9 mouse cellular contexts compared by ENCODE assay signal in genomic region chr9:76237243-76237642, GRCm38 (mm10). TPM values are rescaled to one million over a fixed set of nuclear protein-coding genes. Genes with fewer than 3 reads are reported as not detected.
DNase-seq lines count a peak whose midpoint lies in the region; ATAC-seq and TF ChIP-seq lines count a peak whose summit lies in the region.
"Had no signal": no experiment of that assay in that cellular context is flagged by ENCODE, and none has a peak within 500 bp of the region (broad histone marks: within the 10 kb centered on the region; RNA-seq: fewer than 3 reads in every experiment).

No protein-coding gene starts in this region.

- intact Hi-C loops in heart, adult 2 months (cut with DNase I) = no loop called here
- intact Hi-C loops in left cerebral cortex, postnatal 4 days (cut with DNase I) = loop anchor here (5.0 kb wide), 1 partner anchor 475 kb away; no protein-coding TSS in a partner anchor

- WGBS in heart, adult 2 months = 30% methylated on average over 12 of the region's 12 CpGs
- 66% methylated on average over 12 of the region's 12 CpGs for WGBS in midbrain, embryonic 15.5 days
- 63% methylated on average over 12 of the region's 12 CpGs for WGBS in midbrain, embryonic 10.5 days
- 22% methylated on average over 12 of the region's 12 CpGs for WGBS in limb, embryonic 12.5 days
- 33% methylated on average over 12 of the region's 12 CpGs for WGBS in stomach, postnatal 0 days

- DNase-seq in heart, adult 11 months = peak; percentile 70
- no peak for DNase-seq in heart, adult 2 months
- no peak for DNase-seq in midbrain, embryonic 10.5 days (ENCODE audit: low spot score)
- no peak for DNase-seq in stomach, postnatal 0 days (ENCODE audit: low spot score)
- no peak for DNase-seq in ovary, postnatal 10 days (ENCODE audit: low spot score)
- no peak for DNase-seq in left cerebral cortex, postnatal 4 days

- H3K9ac ChIP-seq in heart, adult 2 months (ENCODE audit: low read depth, low read length) = no peak overlapping the region
- no peak overlapping the region for H3K9ac ChIP-seq in midbrain, embryonic 15.5 days
- no peak overlapping the region for H3K9ac ChIP-seq in limb, embryonic 12.5 days (replicated peaks)
- H3K9ac ChIP-seq in stomach, postnatal 0 days (ENCODE audit: low read length) = no peak overlapping the region
- H3K9ac ChIP-seq: hindbrain, embryonic 12.5 days had no signal

- no peak for TF ChIP-seq POLR2A in heart, adult 2 months (IDR thresholded peaks at IDR 0.05; ENCODE audit: insufficient read depth, low read depth, low read length)

- H3K4me3 ChIP-seq in heart, adult 2 months = no peak overlapping the region
- no peak overlapping the region for H3K4me3 ChIP-seq in midbrain, embryonic 15.5 days
- H3K4me3 ChIP-seq in midbrain, embryonic 10.5 days = no peak overlapping the region
- H3K4me3 ChIP-seq in limb, embryonic 12.5 days (replicated peaks) = no peak overlapping the region
- H3K4me3 ChIP-seq in stomach, postnatal 0 days (ENCODE audit: low read depth, low read length) = no peak overlapping the region

- no peaks in the 10 kb centered on the region for H3K79me2 ChIP-seq in heart, adult 2 months (replicated peaks; ENCODE audit: control insufficient read depth, insufficient read depth, low read length)

- no peak overlapping the region for H3K27ac ChIP-seq in heart, adult 2 months
- no peak overlapping the region for H3K27ac ChIP-seq in midbrain, embryonic 15.5 days
- H3K27ac ChIP-seq in midbrain, embryonic 10.5 days (replicated peaks) = no peak overlapping the region
- H3K27ac ChIP-seq in limb, embryonic 12.5 days = no peak overlapping the region
- no peak overlapping the region for H3K27ac ChIP-seq in stomach, postnatal 0 days (replicated peaks)
- H3K27ac ChIP-seq: hindbrain, embryonic 12.5 days had no signal

- H3K4me2 ChIP-seq in midbrain, embryonic 15.5 days = no peak overlapping the region
- peak overlapping the region; percentile 72 for H3K4me2 ChIP-seq in limb, embryonic 12.5 days
- 0 out of 2 replicates have a peak overlapping the region, but pooled peaks have one; percentile 53 for H3K4me2 ChIP-seq in stomach, postnatal 0 days (replicated peaks; ENCODE audit: low read depth)

- no peaks in the 10 kb centered on the region for H3K36me3 ChIP-seq in heart, adult 2 months (ENCODE audit: control insufficient read depth, insufficient read depth, low read length)
- no peaks in the 10 kb centered on the region for H3K36me3 ChIP-seq in midbrain, embryonic 15.5 days (replicated peaks)
- no peaks in the 10 kb centered on the region for H3K36me3 ChIP-seq in midbrain, embryonic 10.5 days
- no peaks in the 10 kb centered on the region for H3K36me3 ChIP-seq in limb, embryonic 12.5 days
- H3K36me3 ChIP-seq in stomach, postnatal 0 days (ENCODE audit: control insufficient read depth, insufficient read depth, low read length) = no peaks in the 10 kb centered on the region
- H3K36me3 ChIP-seq: hindbrain, embryonic 12.5 days had no signal

- peak; percentile 65; the same call in 1 of the 2 replicates for ATAC-seq in midbrain, embryonic 15.5 days (replicated peaks)
- no peak for ATAC-seq in limb, embryonic 12.5 days (ENCODE audit: insufficient number of reproducible peaks, insufficient read depth, low FRiP score, low TSS enrichment, low read depth)
- no peak for ATAC-seq in stomach, postnatal 0 days (ENCODE audit: low FRiP score, low TSS enrichment)

- H3K4me1 ChIP-seq in heart, adult 2 months (ENCODE audit: control insufficient read depth, insufficient read depth, low read length) = no peaks in the 10 kb centered on the region; the same call in 1 of the 2 replicates
- peaks cover 6% of the 10 kb centered on the region for H3K4me1 ChIP-seq in midbrain, embryonic 15.5 days
- peaks cover 19% of the 10 kb centered on the region for H3K4me1 ChIP-seq in midbrain, embryonic 10.5 days
- peaks cover 21% of the 10 kb centered on the region for H3K4me1 ChIP-seq in limb, embryonic 12.5 days (replicated peaks)
- no peaks in the 10 kb centered on the region for H3K4me1 ChIP-seq in stomach, postnatal 0 days (replicated peaks; ENCODE audit: control insufficient read depth, insufficient read depth)
- H3K4me1 ChIP-seq: hindbrain, embryonic 12.5 days had no signal

- no peaks in the 10 kb centered on the region for H3K9me3 ChIP-seq in midbrain, embryonic 15.5 days
- no peaks in the 10 kb centered on the region for H3K9me3 ChIP-seq in midbrain, embryonic 10.5 days (replicated peaks)
- no peaks in the 10 kb centered on the region for H3K9me3 ChIP-seq in limb, embryonic 12.5 days
- no peaks in the 10 kb centered on the region for H3K9me3 ChIP-seq in stomach, postnatal 0 days (ENCODE audit: control insufficient read depth, low read length)
- H3K9me3 ChIP-seq: hindbrain, embryonic 12.5 days had no signal

- TF ChIP-seq EP300 in heart, adult 2 months (IDR thresholded peaks at IDR 0.05; ENCODE audit: insufficient read depth, low read depth, low read length) = no peak
- TF ChIP-seq EP300 in stomach, postnatal 0 days (optimal IDR thresholded peaks at IDR 0.05) = no peak

- TF ChIP-seq CTCF in heart, adult 2 months (IDR thresholded peaks at IDR 0.05) = no peak
- TF ChIP-seq CTCF in stomach, postnatal 0 days (IDR thresholded peaks at IDR 0.05; ENCODE audit: low read depth) = no peak

- H3K27me3 ChIP-seq in heart, adult 2 months (ENCODE audit: control insufficient read depth, insufficient read depth, low read length) = peaks cover 1% of the 10 kb centered on the region; the same call in 1 of the 2 replicates
- no peaks in the 10 kb centered on the region for H3K27me3 ChIP-seq in midbrain, embryonic 15.5 days (replicated peaks)
- H3K27me3 ChIP-seq in midbrain, embryonic 10.5 days (ENCODE audit: low read depth, poor library complexity, severe bottlenecking) = no peaks in the 10 kb centered on the region
- H3K27me3 ChIP-seq in limb, embryonic 12.5 days = no peaks in the 10 kb centered on the region
- no peaks in the 10 kb centered on the region for H3K27me3 ChIP-seq in stomach, postnatal 0 days (ENCODE audit: control insufficient read depth, insufficient read depth, low read length)
- H3K27me3 ChIP-seq: hindbrain, embryonic 12.5 days had no signal

RNA-seq across cellular contexts. Expression of gene Gfral, which starts 23.8 kb away (rescaled TPM):
- not detected for total RNA-seq in heart, adult 2 months (2021)
- not detected in 2 replicates for polyA plus RNA-seq in heart, adult 2 months (2012; rRNA removed)
- polyA plus RNA-seq in midbrain, embryonic 15.5 days (2015; fragmentation: Nextera tagmentation; extraction: Ambion mirVana) = not detected in 2 replicates
- not detected in 2 replicates for polyA plus RNA-seq in midbrain, embryonic 10.5 days (2016; fragmentation: Nextera tagmentation; extraction: Ambion mirVana)
- polyA plus RNA-seq in limb, embryonic 12.5 days (2016; fragmentation: Nextera tagmentation; extraction: Ambion mirVana) = not detected in 2 replicates
- not detected in 2 replicates for polyA plus RNA-seq in stomach, postnatal 0 days (2015; fragmentation: Nextera tagmentation; extraction: Ambion mirVana)
- not detected for total RNA-seq in left cerebral cortex, postnatal 4 days (2021)
- polyA plus RNA-seq: hindbrain, embryonic 12.5 days had no signal
